Mouse (Mus musculus) embryonic facial prominence, embryonic 13.5 days (tissue): Measurements from ENCODE around the gene Clca3a1. TPM values are rescaled to one million over a fixed set of nuclear protein-coding genes. Genes with fewer than 3 reads are reported as not detected.
"Not testable (repeated sequence)": the region's sequence is repeated elsewhere in the genome, so short reads cannot be mapped to it uniquely, and the experiment has no call there.

Experiments used
- ATAC-seq: fragments of 200-750 bp; cut with Nextera tagmentation; 2 replicates; pipeline ENCODE4 v1.8.0; 2017; ENCODE audit warnings: low read depth; ENCODE audit not compliant: insufficient number of reproducible peaks, insufficient read depth, low FRiP score, low TSS enrichment
- H3K27ac ChIP-seq: fragments of 300-500 bp; sonication (generic); 2 replicates; pipeline ENCODE4 v1.5.1; 2015; ENCODE audit warnings: moderate library complexity, mild to moderate bottlenecking, inconsistent platforms
- H3K27me3 ChIP-seq: fragments of 300-500 bp; sonication (generic); 2 replicates; pipeline ENCODE4 v1.6.1; 2015; ENCODE audit warnings: mild to moderate bottlenecking, inconsistent platforms
- H3K36me3 ChIP-seq: fragments of 300-500 bp; sonication (generic); 2 replicates; pipeline ENCODE4 v1.6.1; 2015; ENCODE audit warnings: mild to moderate bottlenecking, inconsistent platforms
- H3K4me1 ChIP-seq: fragments of 300-500 bp; sonication (generic); 2 replicates; pipeline ENCODE4 v1.6.1; 2015; ENCODE audit warnings: inconsistent platforms
- H3K4me2 ChIP-seq: fragments of 300-500 bp; sonication (generic); 2 replicates; pipeline ENCODE4 v1.6.1; 2015; ENCODE audit warnings: moderate library complexity, mild to moderate bottlenecking, inconsistent platforms
- H3K4me3 ChIP-seq: fragments of 300-500 bp; sonication (generic); 2 replicates; pipeline ENCODE4 v1.5.1; 2015; ENCODE audit warnings: mild to moderate bottlenecking, inconsistent platforms
- H3K9ac ChIP-seq: fragments of 300-500 bp; sonication (generic); 2 replicates; pipeline ENCODE4 v1.6.1; 2015; ENCODE audit warnings: mild to moderate bottlenecking, inconsistent platforms
- H3K9me3 ChIP-seq: fragments of 300-500 bp; sonication (generic); 2 replicates; pipeline ENCODE4 v1.6.1; 2016; ENCODE audit warnings: inconsistent platforms
- WGBS: fragments of 180-500 bp; shearing (Covaris S2); methylation state at CpG from one replicate; pipeline ENCODE4 v1.1.7; 2015; ENCODE audit warnings: mixed read lengths; 5-methylcytosine and 5-hydroxymethylcytosine counted together
- polyA plus RNA-seq: library from polyadenylated mRNA; unstranded; fragments of >200 nt; fragmentation: Nextera tagmentation; extraction: Ambion mirVana; gene quantifications from 2 replicates; pipeline ENCODE4 v1.2.1, GENCODE M21; 2015

Gene Clca3a1
- polyA plus RNA-seq, 1 experiment from 2014 or later = 0.56 TPM

DNA sequence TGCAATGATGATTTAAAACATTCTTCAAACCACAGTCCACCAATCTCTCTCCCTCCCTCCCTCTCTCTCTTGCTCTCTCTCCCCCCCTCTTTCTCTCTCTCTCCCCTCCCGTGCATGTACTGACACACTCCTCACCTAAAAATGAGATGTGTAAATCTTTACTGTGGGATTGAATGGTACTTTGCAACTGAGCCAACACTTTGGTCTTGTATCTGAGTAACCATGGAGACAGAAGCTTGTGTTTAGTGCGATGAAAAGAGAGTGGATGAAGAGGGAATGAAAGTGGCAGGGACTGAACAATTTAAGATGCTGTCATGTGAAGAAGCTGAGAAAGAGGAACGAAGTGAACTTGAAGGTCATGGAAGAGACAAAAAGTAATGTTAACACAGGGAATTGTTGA, 13.1 kb downstream of the Clca3a1 start:
- not testable (repeated sequence) for H3K9me3 ChIP-seq, ATAC-seq, H3K9ac ChIP-seq, H3K27me3 ChIP-seq, H3K4me1 ChIP-seq, H3K27ac ChIP-seq, H3K4me2 ChIP-seq, H3K36me3 ChIP-seq, H3K4me3 ChIP-seq
- WGBS = 63% methylated on average over 3 of the region's 3 CpGs

DNA sequence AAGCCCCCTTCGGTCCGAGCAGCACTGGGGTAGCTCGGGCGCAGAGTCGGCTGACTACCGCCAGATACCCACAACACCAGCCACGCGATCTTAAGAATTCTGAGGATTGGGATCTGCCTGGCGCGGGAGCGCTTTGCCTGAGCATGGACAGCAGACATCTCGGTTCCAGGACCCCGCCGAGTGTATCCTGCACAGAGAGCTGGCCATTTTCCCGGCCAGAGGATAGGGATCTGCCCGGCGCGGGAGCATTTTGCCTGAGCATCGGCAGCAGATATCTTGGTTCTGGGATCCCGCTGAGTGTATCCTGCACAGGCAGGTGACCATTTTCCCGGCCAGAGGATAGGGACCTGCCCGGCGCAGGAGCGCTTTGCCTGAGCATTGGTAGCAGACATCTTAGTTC, 22.4 kb downstream of the Clca3a1 start:
- not testable (repeated sequence) for H3K9me3 ChIP-seq, H3K4me3 ChIP-seq, H3K27ac ChIP-seq, H3K4me2 ChIP-seq, H3K9ac ChIP-seq, H3K27me3 ChIP-seq, H3K4me1 ChIP-seq, ATAC-seq, H3K36me3 ChIP-seq
- WGBS = 74% methylated on average over 24 of the region's 24 CpGs

DNA sequence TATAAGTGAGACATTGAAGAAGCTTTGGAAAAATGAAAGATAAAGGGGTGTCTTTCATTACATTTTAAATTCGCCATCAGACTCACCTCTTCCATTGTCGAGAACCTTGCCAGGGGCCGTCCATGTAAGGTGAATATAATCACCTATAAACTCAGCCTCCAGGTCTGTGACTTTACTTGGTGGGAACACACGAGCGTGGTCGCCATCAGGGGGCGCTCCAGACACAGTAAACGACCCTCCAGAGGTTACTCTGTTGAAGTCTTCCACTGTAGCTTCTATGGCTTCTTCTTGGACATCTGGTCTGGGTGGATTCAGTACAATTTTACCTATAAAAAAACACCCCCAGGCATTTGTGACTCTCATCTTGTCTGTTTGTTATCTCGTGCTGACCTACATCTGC, 23.9 kb downstream of the Clca3a1 start:
- Histone ChIP-seq H3K27ac (no peak overlapping the region), H3K9me3 (no peaks in the 10 kb centered on the region), H3K9ac (no peak overlapping the region), H3K36me3 (no peaks in the 10 kb centered on the region), H3K4me3 (no peak overlapping the region), H3K4me1 (no peaks in the 10 kb centered on the region), H3K4me2 (no peak overlapping the region), H3K27me3 (no peaks in the 10 kb centered on the region)
- no peak for ATAC-seq
- 24% methylated on average over 9 of the region's 9 CpGs for WGBS

DNA sequence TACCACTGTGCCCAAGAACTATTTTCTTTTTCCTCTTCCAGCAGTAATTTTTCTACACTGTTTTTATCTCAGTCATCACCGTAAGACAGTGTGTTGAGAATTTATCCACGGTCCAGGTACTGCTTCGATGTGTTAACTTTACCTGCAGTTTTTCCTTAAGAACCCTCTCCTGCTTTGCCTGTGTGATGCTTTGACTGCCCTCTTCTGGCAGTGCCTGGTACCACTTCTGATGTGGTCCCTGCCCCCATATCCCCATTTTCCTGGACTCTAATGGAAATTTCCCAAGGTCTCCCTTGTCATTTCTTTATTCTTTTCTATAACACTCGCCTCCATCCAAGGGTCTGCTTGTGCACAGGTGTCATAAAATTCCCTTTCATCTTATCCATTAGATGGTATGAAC, 37.3 kb downstream of the Clca3a1 start:
- no peak for ATAC-seq
- no peak overlapping the region for H3K27ac ChIP-seq
- no peaks in the 10 kb centered on the region for H3K9me3 ChIP-seq
- no peak overlapping the region for H3K4me3 ChIP-seq
- no peak overlapping the region for H3K9ac ChIP-seq
- no peaks in the 10 kb centered on the region for H3K27me3 ChIP-seq
- H3K36me3 ChIP-seq = no peaks in the 10 kb centered on the region
- H3K4me2 ChIP-seq = no peak overlapping the region
- WGBS = 49% methylated on average over 4 of the region's 4 CpGs
- H3K4me1 ChIP-seq = peaks cover 11% of the 10 kb centered on the region

DNA sequence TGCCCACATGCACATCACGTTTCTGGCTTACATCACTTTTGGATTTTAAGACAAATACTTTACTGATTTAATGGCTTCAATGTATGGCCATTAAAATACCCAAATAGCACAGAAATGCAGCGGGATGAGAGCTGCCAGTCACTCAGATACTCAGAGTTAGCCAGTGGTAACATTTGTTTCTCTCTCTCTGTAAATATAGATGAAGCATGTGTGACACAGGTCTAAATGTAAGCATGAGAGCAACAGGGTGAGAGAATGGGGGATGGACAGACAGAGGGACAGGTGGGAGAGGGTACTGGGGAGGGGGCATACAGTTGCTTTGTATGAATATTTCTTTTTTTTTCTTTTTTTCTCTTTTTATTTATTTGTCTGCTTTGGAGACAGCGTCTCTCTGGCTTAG, 38.2 kb downstream of the Clca3a1 start:
- not testable (repeated sequence) for H3K4me2 ChIP-seq, H3K36me3 ChIP-seq, H3K9ac ChIP-seq, H3K27me3 ChIP-seq, H3K27ac ChIP-seq, ATAC-seq, H3K9me3 ChIP-seq, H3K4me3 ChIP-seq
- peaks cover 18% of the 10 kb centered on the region for H3K4me1 ChIP-seq
- WGBS = 86% methylated on average over 3 of the region's 3 CpGs

DNA sequence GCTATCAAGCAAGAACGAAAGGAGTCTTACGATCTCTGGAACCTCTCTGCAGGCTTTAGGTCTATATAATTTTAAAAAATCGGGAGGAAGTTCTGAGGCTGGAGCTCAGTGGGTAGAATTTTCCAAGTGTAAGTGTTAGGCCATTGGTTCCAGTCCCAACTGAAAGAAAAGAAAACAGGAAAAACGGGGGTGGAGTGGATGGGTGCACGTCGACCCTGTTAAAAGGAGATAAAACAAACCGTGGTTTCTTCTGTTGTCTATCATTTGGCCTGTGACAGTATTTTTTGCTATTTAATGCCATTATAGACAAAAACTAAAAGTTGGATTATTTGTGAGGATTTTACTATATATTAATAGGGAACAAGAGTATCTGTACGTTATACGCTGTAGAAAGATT, 38.9 kb downstream of the Clca3a1 start:
- no peaks in the 10 kb centered on the region for H3K9me3 ChIP-seq
- no peak overlapping the region for H3K27ac ChIP-seq

DNA sequence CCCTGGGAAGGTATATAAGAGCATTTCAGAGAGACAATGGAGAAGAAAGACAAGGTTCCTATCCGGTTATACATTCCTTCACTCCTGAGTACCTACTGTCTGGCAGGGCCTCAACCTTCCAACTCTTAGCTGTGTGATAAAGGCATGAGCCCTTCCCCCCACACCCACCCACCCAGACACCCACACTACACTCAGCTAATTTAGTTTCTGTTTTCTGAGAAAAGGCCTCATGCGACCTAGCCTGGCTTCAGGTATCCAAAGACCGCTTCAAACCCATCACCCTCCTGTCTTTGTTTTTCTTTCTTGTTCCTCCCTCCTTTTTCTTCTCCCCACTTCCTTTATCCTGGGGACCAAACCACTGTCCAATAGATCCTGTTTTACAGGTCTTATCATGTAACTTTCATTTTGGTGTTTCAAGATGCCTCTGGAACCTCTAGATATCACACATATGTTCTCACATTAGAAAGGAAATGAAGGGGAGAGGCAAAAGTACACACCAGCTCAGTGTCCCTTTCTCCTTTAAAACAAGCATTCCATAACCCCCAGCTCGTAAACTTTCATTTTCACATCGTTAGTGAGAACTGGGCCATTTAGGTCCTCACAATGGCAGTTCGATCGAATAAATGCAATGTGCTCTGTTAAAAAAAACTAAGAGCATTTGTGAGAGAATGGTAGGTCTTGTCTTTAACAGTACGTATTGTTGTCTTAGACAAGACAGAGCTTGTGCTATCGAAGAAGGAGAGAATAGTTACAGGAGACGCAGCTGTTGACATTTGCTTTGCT, 39.5 kb downstream of the Clca3a1 start:
- peaks cover 19% of the 10 kb centered on the region for H3K4me1 ChIP-seq
- peak overlapping the region; percentile 80 for H3K4me2 ChIP-seq
- H3K27ac ChIP-seq = no peak overlapping the region
- H3K9me3 ChIP-seq = no peaks in the 10 kb centered on the region
- 87% methylated on average over 10 of the region's 10 CpGs for WGBS
- peak overlapping the region; percentile 85 for H3K4me3 ChIP-seq
- H3K9ac ChIP-seq = peak overlapping the region; percentile 65; the same call in 1 of the 2 replicates
- ATAC-seq = no peak
- H3K36me3 ChIP-seq = no peaks in the 10 kb centered on the region
- H3K27me3 ChIP-seq = no peaks in the 10 kb centered on the region

More for the DNA sequence above, 38.9 kb downstream of the Clca3a1 start:
- WGBS = 85% methylated on average over 9 of the region's 9 CpGs
- Histone ChIP-seq H3K36me3 (no peaks in the 10 kb centered on the region), H3K27me3 (no peaks in the 10 kb centered on the region), H3K4me2 (no peak overlapping the region), H3K4me1 (peaks cover 19% of the 10 kb centered on the region), H3K9ac (no peak overlapping the region), H3K4me3 (no peak overlapping the region)
- no peak for ATAC-seq

DNA sequence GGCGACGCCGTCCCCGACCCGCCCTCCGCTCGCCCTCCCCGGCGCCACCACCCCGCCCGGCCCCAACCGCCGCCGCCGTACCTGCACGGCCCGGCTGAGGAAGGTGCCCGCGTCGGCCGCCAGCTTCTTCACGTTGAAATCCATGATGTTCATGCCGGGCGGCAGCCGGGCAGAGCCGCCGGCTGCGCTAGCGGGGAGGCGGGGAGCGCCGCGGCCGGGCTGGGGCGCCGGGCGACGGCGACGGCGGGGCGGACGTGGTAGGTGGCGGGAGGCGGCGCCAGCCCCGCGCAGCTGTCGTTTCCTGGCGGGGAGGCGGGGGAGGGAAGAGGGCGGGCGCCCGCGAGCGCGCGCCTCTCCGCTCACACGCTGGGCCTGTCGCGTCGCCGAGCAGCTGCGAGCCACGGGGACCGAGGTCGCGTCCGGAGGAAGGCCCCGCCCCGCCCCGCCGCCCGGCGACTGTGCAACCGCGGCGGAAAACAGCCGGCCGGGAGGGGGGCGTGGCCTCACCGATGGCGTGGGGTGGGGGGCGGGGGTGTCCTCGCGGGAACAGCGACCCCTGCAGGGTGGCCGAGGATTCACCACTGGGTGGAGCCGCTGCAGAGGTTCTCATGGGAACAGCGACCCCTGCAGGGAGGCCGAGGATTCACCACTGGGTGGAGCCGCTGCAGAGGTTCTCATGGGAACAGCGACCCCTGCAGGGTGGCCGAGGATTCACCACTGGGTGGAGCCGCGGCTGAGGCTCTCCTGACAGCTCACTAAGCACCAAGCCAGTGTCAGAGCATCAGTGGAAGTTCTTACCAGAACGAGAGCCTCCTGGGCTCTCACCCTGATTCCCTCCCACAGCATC, 40.7 kb downstream of the Clca3a1 start, which contains the start of gene Sh3glb1:
Gene Sh3glb1, minus strand, starts transcription at position 435 of the 847 bp plus-strand sequence.
- no peaks in the 10 kb centered on the region for H3K27me3 ChIP-seq
- 1% methylated on average over 75 of the region's 98 CpGs for WGBS
- H3K4me2 ChIP-seq = peak within 1 kb of the TSS; percentile 80
- ATAC-seq = peak; percentile 92
- H3K9me3 ChIP-seq = no peaks in the 10 kb centered on the region
- H3K36me3 ChIP-seq = no peaks in the 10 kb centered on the region
- H3K27ac ChIP-seq = peak within 1 kb of the TSS; percentile 98
- H3K9ac ChIP-seq = peak within 1 kb of the TSS; percentile 87
- peaks cover 24% of the 10 kb centered on the region for H3K4me1 ChIP-seq
- H3K4me3 ChIP-seq = peak within 1 kb of the TSS; percentile 85

DNA sequence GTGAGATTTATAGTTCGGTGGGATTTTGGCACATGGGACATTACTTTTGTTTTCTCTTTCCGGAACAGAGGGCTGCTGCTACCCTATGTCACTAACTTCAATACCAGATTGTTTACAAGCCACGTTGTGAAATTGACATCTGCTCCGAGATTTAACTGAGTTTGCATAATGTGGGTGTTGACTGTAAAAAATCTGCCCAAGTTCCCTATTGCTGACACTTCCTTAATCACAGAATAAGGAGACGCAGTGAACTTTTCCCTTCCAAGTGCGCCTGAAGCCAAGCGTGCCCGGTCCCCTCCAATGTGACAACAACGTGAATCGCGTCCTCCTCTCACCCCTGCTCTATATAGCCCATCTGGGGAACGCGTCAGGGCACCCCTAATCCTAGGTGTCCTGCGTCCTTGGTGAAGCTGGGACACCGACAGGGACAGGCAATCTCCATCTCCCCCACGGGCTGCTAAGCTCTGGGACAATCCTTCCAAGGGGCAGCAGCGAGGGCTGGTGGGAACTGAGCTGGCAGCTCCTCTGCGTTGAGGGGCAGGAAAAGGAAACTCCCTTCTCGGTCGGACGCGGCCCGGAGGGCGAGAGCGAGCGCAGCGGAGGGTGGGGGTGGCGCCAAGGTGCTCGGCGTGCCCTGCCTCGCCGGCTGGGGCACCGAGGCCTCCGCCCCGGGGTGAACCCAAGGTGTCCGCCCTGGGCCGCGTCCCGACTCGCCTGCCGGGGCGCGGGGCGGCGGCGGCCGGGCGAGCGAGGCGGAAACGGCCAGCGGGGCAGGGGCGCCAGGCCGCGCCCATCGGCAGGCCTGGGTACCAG, 41.5 kb downstream of the Clca3a1 start:
- under 1% methylated on average over 40 of the region's 56 CpGs for WGBS
- H3K9me3 ChIP-seq = no peaks in the 10 kb centered on the region
- no peaks in the 10 kb centered on the region for H3K36me3 ChIP-seq
- H3K4me3 ChIP-seq = peak overlapping the region; percentile 85
- H3K9ac ChIP-seq = peak overlapping the region; percentile 87
- H3K4me2 ChIP-seq = peak overlapping the region; percentile 80
- no peaks in the 10 kb centered on the region for H3K27me3 ChIP-seq
- peaks cover 24% of the 10 kb centered on the region for H3K4me1 ChIP-seq
- peak overlapping the region; percentile 98 for H3K27ac ChIP-seq
- ATAC-seq = peak; percentile 57

DNA sequence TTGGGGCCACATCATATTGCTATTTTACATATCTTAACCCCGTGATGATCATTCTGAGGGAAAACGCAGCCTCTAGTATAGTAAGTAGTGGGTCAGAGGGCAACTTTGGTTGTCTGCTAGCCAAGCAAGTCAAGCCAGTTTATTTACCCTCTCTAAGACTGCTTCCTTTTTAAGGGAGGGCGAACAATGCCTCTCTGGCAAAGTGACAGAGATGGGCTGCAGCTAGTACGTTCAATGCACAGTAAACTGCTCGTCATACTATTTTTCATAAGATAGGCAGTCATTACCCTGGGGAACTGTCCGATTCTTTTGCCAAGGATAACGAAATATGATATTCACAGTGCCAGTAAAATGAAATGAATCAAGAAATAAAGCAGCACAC, 42.1 kb downstream of the Clca3a1 start:
- no peaks in the 10 kb centered on the region for H3K36me3 ChIP-seq
- peak overlapping the region; percentile 87 for H3K9ac ChIP-seq
- H3K27ac ChIP-seq = no peak overlapping the region; the same call in 1 of the 2 replicates

DNA sequence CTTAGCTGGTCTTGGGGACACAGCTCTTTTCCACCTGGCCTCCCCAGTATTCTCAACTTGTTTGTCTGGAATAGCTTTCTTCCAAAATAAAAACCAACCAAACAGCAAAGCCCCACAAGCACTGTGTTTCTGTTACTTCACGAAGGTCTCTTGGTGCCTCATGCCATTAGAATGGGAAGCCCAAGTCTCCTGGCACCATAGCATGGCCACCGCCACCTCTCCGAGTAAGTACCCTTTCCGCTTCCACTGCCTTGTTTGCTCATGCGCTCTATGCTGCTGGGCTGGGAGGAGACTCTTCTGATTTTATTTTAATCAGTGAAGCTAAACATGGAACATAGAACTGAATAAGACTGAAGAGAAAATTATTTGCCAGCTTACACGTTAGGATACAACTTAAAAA, 42.9 kb downstream of the Clca3a1 start:
- no peak for ATAC-seq
- Histone ChIP-seq H3K4me3 (peak overlapping the region; percentile 14; the same call in 1 of the 2 replicates), H3K4me1 (peaks cover 24% of the 10 kb centered on the region), H3K36me3 (no peaks in the 10 kb centered on the region), H3K9me3 (no peaks in the 10 kb centered on the region), H3K4me2 (peak overlapping the region; percentile 40), H3K9ac (no peak overlapping the region), H3K27ac (no peak overlapping the region), H3K27me3 (no peaks in the 10 kb centered on the region)
- WGBS = 88% methylated on average over 6 of the region's 6 CpGs

More for the DNA sequence above, 42.1 kb downstream of the Clca3a1 start:
- ATAC-seq = no peak
- Histone ChIP-seq H3K27me3 (no peaks in the 10 kb centered on the region), H3K4me3 (peak overlapping the region; percentile 85), H3K9me3 (no peaks in the 10 kb centered on the region), H3K4me1 (peaks cover 24% of the 10 kb centered on the region), H3K4me2 (peak overlapping the region; percentile 80)
- 12% methylated on average over 7 of the region's 7 CpGs for WGBS
